Mouse (Mus musculus) CD4-positive naive resting alpha-beta T cell, adult 57 days (primary cell): Measurements from ENCODE around the gene Ankzf1. TPM values are rescaled to one million over a fixed set of nuclear protein-coding genes. Genes with fewer than 3 reads are reported as not detected.

Source experiments
- total RNA-seq: library from RNA; stranded (reverse); gene quantifications from one replicate; pipeline ENCODE4 v1.2.4, GENCODE M21; 2023

Ankzf1 gene
- total RNA-seq: 27.2 TPM

GRCm38 (mm10) chr1:75191622-75192402 lies at the start of gene Ankzf1, which contains the start of gene Atg9a:
Gene Ankzf1, plus strand, starts transcription at chr1:75192151.
Gene Atg9a, minus strand, starts transcription at chr1:75192196.

GRCm38 (mm10) chr1:75142301-75143261 lies 49.4 kb upstream of the Ankzf1 start, which contains the start of the genes Cnppd1 and Retreg2:
Gene Cnppd1, minus strand, starts transcription at chr1:75142711.
Gene Retreg2, plus strand, starts transcription at chr1:75142778.

GRCm38 (mm10) chr1:75168472-75169464 lies 23.2 kb upstream of the Ankzf1 start, which contains the start of gene Zfand2b:
Gene Zfand2b, plus strand, starts transcription at chr1:75168646.

GRCm38 (mm10) chr1:75180105-75180590 lies 11.8 kb upstream of the Ankzf1 start, which contains the start of gene Abcb6:
Gene Abcb6, minus strand, starts transcription at chr1:75180392.

GRCm38 (mm10) chr1:75210136-75211087 lies 18.5 kb downstream of the Ankzf1 start, which contains the start of the genes Glb1l and Stk16:
Gene Glb1l, minus strand, starts transcription at chr1:75210813.
Gene Stk16, plus strand, starts transcription at chr1:75210838.

GRCm38 (mm10) chr1:75219531-75219930 lies 27.6 kb downstream of the Ankzf1 start, which contains the start of gene Tuba4a:
Gene Tuba4a, minus strand, starts transcription at chr1:75219865.

GRCm38 (mm10) chr1:75231664-75232152 lies 39.8 kb downstream of the Ankzf1 start, which contains the start of gene A630095N17Rik:
Gene A630095N17Rik, minus strand, starts transcription at chr1:75232102.

GRCm38 (mm10) chr1:75236117-75237050 lies 44.4 kb downstream of the Ankzf1 start, which contains the start of gene Dnajb2:
Gene Dnajb2, plus strand, starts transcription at chr1:75236406.

Other genes starting within 250 kb of the Ankzf1 start
- gene Ihh, start 240.5 kb upstream of the Ankzf1 start, total RNA-seq: 0.24 TPM
- gene Nhej1, start 67.0 kb upstream of the Ankzf1 start, total RNA-seq: 4.0 TPM
- 3.0 TPM for gene Slc23a3, start 58.3 kb upstream of the Ankzf1 start, total RNA-seq
- 128 TPM for gene Cnppd1, start 49.4 kb upstream of the Ankzf1 start, total RNA-seq
- 87.9 TPM for gene Retreg2, start 49.4 kb upstream of the Ankzf1 start, total RNA-seq
- 42.9 TPM for gene Zfand2b, start 23.5 kb upstream of the Ankzf1 start, total RNA-seq
- 3.8 TPM for gene Abcb6, start 11.8 kb upstream of the Ankzf1 start, total RNA-seq
- 38.5 TPM for gene Atg9a, start within 50 bp of the Ankzf1 start, total RNA-seq
- 7.8 TPM for gene Glb1l, start 18.7 kb downstream of the Ankzf1 start, total RNA-seq
- 74.9 TPM for gene Stk16, start 18.7 kb downstream of the Ankzf1 start, total RNA-seq
- 192 TPM for gene Tuba4a, start 27.7 kb downstream of the Ankzf1 start, total RNA-seq
- not detected for gene A630095N17Rik, start 40.0 kb downstream of the Ankzf1 start, total RNA-seq
- gene Dnajb2, start 44.3 kb downstream of the Ankzf1 start, total RNA-seq: 57.5 TPM
- 0.53 TPM for gene Ptprn, start 72.4 kb downstream of the Ankzf1 start, total RNA-seq
- gene Resp18, start 86.3 kb downstream of the Ankzf1 start, total RNA-seq: not detected
- 33.5 TPM for gene Dnpep, start 125.8 kb downstream of the Ankzf1 start, total RNA-seq
- 0.38 TPM for gene Des, start 168.2 kb downstream of the Ankzf1 start, total RNA-seq
- 0.41 TPM for gene Speg, start 183.1 kb downstream of the Ankzf1 start, total RNA-seq
- 60.7 TPM for gene Gmppa, start 243.8 kb downstream of the Ankzf1 start, total RNA-seq